Mouse (Mus musculus): ENCODE results near the gene Vps54.

Gene Vps54

DNA sequence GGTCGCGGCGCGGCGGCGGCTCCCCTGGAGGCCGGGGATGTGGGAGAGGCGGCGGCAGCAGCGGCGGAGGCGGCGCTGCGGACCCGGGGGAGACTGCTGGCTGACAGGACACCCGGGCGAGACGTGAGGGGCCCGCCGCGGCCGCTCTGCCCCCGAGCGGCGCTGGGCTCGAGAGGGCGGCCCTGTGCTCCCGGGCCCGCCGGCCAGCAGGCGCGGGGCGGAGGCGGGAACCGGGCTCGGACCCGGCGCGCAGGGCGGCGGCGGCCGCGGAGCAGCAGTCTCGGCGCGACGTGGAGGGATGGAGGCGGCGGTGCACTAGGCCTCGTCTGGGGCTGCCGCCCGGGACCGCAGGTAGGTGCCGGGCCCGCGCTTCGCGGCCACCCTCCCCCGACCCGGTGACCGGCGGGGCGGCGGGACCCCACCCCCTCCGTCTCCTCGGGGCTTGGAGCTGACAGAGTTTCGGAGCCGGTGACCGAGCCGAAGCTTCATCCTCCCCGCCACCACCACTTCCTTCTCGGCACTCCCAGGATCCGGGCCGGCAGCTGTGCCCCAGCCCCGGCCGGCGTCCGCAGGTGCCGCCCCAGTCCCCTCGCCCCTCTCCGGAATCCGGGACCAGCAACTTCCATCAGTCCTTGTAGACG lies at the start of gene Vps54:
Gene Vps54 (plus strand): TSS at position 261 of the 641 bp plus-strand sequence.
- no peak for TF ChIP-seq GATA4 (IDR thresholded peaks at IDR 0.05; ENCODE audit: insufficient replicate concordance, low read length)

DNA sequence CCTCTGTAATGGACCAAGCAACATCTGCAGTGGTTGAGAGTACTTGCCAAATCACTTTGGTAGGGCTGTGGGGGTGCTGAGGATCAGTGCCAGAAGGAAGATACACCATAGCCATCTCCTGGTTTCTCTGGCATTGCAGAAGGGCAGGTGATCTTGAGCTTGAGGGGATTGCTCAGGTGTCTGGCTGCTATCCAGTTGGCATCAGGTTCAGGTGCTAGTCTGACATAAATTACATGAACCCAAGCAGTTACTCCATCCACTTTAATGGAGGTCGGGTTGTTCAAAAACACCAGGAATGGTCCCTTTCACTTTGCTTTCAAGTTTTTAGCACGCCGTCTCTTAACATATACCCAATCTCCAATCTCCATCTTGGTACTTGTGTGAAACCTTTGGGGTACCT lies 44.2 kb upstream of the Vps54 start:
- no peak for TF ChIP-seq GATA4 (IDR thresholded peaks at IDR 0.05; ENCODE audit: insufficient replicate concordance, low read length)

DNA sequence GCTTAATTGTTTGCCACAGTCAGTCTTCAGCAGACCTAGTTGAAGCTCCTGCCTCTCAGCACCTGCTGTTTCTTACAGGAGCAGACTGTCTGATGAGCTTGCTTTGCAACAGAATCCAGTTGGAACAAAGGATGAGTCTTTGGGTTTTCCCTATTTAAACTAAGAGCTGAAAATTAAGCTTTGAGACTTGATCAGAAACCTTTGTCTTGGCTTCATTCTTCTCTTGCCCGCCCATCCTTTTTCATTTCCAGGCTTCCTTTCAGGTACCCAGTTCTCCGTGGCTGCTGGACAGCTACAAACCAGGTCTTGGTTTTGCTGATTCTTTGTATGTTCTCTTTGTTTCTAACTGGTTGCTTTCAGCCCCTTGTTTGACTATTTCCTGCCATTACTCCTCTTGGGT lies 30.0 kb upstream of the Vps54 start:
- no peak for TF ChIP-seq GATA4 (IDR thresholded peaks at IDR 0.05; ENCODE audit: insufficient replicate concordance, low read length)

DNA sequence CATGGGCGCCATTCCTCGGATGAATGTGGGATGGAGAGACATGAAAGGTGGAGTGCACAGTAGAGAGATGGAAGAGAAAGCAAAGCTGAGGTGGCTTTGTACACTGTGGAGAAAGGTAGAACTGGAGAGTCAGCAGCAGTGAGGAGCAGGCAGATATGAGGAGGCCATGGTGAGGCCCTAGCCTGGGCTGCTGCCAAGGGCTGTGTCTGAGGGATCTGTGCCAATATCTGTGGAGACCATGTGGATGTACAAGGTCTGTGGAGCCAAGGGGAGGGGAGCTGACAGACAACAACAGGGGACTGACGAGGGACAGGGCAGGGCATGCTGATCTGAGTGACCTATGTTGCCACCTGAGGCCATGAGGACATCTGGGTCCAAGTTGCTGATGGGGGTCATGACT lies 21.7 kb upstream of the Vps54 start:
- TF ChIP-seq GATA4 (IDR thresholded peaks at IDR 0.05; ENCODE audit: insufficient replicate concordance, low read length), result no peak

DNA sequence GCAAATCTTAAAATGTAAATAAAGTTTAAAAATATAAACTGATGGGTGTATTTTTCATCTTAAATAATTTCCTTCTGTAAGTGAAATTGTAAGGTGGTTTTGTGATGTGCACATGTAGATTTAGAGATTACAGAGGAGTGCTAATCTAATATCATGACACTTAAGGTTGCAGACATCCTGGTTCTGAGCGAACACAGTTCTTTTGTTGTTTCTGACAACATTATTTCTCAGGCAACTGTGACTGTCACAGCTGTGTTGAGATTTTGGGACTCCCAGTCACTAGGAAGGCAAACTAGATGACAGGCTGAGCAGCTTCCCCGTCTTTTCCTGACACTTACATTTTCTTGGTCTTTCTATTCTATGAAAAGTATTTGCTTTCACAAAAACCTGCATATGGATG lies 19.8 kb upstream of the Vps54 start:
- no peak for TF ChIP-seq GATA4 (IDR thresholded peaks at IDR 0.05; ENCODE audit: insufficient replicate concordance, low read length)

DNA sequence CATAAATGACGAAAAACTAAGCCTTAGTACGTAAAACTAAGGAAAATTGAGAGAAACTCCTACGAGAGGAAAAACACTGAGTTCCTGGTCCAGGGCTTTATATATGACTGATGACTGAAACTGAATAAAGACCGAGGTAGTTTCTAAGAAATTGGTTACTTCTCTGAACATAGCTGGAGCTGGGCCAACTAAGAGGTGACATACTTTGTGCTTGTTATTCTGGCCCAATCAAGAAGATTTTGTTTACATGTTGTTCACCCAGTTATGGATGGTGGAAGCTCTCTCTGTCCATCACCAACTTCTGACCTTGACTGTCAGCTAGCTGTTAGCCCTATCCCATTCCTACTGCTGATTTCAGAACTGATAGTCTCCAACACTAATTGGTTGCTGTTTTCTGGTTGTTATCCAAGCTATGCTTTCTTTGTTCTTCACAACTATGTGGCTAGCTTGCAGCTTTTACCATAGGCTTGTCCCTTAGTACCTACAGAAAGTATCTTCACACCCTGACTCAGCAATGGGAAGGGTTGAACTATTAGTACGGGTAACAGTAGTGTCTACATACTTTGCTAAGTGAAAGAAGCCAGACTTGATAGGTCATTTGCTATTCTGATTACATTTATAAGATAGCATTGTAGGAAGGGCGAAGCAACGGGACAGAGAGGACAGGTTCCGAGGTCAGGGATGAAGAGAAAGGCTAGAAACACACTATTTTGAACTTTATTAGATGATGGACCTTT lies 19.1 kb upstream of the Vps54 start:
- TF ChIP-seq GATA4 (IDR thresholded peaks at IDR 0.05; ENCODE audit: insufficient replicate concordance, low read length), result no peak

DNA sequence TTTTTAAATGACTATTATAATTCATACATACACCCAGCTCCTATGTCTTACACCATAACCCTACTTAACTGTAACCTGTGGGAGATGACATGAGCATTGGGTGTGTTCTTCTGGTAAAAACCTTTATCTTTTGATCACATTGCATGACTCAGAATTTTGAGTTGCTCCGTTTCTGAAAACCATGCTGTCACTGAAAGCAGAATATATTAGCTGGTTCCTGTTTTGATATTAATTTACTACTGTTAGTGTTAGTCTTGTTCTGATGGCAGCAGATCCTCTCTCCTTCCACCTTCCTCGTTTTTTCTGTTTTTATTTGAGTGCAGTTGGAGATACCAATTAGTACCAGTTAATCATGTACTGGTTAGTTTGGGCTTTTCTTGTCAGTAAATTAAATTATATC lies 18.3 kb upstream of the Vps54 start:
- no peak for TF ChIP-seq GATA4 (IDR thresholded peaks at IDR 0.05; ENCODE audit: insufficient replicate concordance, low read length)

DNA sequence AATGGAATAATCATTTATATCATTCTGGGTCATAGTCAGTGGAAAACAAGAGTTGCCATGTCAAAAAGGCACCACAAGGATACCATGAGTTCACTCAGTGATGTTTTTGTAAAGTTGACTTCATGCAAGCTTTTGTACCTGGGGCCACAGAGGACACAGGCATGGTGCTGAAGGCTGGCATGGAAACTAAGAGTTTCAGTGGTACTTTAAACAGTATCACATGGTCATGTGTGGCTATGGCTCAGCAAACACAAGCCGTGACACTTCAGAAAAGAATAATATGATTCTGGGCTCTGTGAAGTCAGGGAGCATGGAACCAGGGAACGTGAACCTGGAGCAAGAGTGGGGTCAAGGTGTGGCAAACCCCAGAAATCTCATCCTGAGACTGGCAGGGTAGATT lies 17.7 kb upstream of the Vps54 start:
- no peak for TF ChIP-seq GATA4 (IDR thresholded peaks at IDR 0.05; ENCODE audit: insufficient replicate concordance, low read length)

DNA sequence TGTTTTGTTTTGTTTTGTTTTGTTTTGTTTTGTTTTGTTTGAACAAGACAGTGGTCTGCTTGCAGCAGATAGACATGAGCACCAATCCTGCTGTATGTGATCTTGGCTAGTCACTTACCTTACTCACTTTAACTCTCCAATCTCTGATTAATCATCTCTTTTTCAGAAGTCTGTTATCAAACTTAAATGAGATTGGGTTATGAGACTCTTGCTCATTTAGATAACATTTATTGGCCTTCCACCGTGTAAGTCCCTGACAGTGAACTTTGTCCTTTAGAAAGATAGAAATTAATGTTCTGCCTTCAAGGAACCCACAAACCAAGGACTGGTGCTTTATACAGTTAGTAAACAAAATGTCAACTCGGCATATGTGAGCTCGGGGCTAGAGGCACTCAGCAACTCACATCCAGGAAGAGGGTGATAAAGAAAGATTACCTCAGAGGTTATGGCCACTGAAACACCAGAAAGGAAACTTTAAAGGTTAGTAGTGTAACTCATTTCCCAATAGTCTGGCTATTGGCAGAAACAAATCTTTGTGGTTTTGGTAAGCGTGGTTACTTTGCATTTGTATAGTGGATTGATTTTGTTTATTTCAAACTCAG lies 16.4 kb upstream of the Vps54 start:
- TF ChIP-seq GATA4 (IDR thresholded peaks at IDR 0.05; ENCODE audit: insufficient replicate concordance, low read length), result no peak

DNA sequence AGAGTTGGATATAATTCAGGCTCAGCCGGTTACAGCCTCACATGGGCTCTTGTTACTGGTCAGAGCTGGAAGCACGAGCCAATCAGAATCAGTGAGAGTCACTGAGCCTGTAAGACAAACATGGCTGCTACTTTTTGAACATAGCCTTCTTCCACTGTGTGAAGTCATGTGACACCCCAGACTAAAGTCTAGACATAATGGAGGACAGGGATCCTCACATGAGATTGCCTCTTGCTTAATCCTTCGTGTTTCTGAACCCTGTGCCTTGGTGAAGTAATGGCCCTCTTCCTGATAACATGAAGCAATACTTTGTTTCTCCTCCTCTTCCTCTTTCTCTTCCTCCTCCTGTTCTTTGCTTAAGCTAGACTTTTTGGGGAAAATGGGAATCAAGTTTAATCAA lies 15.5 kb upstream of the Vps54 start:
- no peak for TF ChIP-seq GATA4 (IDR thresholded peaks at IDR 0.05; ENCODE audit: insufficient replicate concordance, low read length)

DNA sequence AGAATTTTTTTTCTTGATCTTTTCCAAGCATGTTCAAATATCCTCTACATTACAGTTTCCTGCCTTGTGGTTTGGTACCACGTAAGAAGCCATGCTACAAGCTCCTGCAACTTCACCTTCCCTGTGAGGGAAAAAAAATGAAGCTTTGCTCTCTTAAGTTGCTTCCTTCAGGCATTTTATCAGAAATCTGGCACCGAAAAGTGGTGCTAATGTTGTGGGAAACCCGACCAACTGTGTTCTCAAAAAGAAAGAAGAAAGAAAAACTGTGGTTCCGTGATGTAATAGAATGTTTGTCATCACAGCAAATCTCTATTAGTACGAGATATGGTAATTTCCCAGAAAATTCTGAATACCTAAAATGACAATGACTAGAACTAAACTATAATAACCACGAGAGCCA lies 15.0 kb upstream of the Vps54 start:
- TF ChIP-seq GATA4 (IDR thresholded peaks at IDR 0.05; ENCODE audit: insufficient replicate concordance, low read length), result no peak

DNA sequence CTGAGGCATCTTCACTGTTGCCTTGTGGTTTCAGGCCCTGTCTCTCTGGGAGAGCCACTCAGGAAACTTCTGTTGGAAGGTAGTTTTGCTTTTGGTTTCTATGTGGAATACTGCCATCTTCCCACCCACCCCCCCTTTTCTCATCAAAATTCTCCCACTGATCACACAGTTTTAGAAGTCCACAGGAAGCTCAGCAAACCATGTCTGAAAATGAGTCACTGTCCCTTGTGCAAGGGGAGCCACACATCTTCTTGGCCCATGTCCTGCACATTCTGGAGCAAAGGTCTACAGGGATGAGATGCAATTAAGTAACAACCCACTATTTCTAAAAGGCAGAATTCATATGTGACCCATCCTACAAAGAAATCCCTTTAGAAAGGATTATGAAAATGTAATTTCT lies 14.6 kb upstream of the Vps54 start:
- TF ChIP-seq GATA4 (IDR thresholded peaks at IDR 0.05; ENCODE audit: insufficient replicate concordance, low read length), result no peak

DNA sequence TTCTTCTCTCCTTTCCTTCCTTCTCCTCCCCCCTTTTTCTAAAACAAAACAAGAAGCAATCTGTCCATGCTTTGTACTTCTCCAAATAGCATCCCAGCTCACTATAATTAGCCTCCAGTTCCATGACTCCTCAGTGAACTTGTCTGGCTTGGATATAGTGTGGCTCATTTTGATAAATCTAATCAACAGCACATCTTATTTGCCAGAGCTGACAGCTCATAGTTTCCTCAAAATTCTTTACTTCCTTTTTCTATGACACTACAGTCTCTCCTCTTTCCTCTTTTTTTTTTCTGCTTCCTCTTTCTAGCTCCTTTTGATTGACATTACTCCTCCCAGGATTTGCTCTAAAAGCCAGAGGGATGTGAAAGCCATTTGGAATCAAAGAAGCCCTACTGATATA lies 14.1 kb upstream of the Vps54 start:
- no peak for TF ChIP-seq GATA4 (IDR thresholded peaks at IDR 0.05; ENCODE audit: insufficient replicate concordance, low read length)

DNA sequence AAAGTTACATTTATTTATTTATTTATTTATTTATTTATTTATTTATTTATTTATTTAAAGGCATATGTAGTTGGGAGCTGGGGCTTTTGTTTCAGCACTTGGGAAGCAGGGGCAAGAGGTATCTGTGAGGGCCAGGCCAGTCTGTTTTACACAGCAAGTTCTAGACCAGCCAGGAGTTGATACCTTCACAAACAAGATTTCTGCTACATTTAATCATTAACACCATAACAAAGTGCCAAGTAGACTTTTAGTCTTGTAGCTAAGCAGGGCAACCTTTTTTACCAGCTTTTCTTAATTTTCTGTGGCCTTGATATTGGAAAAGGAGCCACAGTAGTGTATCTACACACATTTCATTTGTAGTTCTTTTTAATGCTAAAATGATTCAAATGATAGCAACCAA lies 3.7 kb upstream of the Vps54 start:
- no peak for TF ChIP-seq GATA4 (IDR thresholded peaks at IDR 0.05; ENCODE audit: insufficient replicate concordance, low read length)

DNA sequence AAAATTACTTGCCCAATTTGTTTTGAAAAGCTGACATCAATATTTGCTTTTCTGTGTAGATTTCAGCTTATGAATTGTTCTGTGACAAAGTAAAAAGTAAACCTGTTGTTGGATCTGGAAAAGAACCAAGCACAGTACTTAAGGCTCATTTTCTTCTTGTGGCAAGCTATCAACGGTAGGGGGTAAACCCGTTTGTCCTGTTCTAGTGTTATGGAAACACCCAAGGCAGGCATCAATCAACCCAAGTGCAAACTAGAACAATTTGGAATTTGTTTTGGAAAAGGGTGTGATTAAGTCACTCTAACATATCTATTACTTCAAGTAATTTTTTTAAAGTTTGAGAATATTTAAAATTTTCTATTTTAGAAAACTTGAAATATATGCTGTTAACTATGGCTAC lies 3.3 kb upstream of the Vps54 start:
- TF ChIP-seq GATA4 (IDR thresholded peaks at IDR 0.05; ENCODE audit: insufficient replicate concordance, low read length), result no peak

DNA sequence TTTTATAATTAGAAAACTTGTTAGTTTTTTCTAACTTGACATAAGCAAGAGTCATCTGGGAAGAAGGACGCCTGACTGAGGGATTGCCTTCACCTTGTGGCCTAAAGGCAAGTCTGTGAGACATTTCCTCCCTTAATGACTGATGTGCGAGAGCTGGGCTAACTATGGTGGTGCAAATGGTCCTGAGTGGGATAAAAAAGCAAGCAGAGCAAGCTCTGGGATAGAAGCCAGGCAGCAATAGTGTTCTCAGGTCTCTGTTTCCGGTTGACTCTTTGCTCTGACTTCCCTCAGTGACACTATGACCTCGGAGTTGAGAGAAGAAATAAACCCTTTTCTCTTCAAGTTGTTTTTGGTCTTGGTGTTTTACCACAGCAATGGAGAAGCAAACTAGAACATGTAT lies 2.1 kb upstream of the Vps54 start:
- TF ChIP-seq GATA4 (IDR thresholded peaks at IDR 0.05; ENCODE audit: insufficient replicate concordance, low read length), result no peak

Data from liver, adult (tissue).